24 mouse cellular contexts compared by ENCODE assay signal in the genomic region with DNA sequence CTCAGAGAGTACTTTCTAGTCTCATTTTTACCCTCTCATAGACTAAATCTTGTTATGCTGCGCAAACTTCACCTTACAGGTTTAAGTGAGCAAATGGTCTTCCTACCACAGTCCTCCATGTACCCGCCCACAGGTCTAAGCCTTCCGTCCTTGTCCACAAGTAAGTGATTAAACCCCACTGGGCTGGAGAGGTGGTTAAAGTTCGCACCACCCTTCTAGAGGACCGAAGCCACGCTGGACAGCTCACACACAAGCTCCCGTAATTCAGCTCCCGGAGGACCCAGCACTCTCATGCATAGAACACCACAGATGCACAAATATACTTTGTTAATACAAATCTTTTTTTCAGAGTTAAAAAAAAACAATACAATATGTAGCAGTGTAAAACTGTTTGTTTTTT. TPM values are rescaled to one million over a fixed set of nuclear protein-coding genes. Genes with fewer than 3 reads are reported as not detected.
A peak's percentile ranks its signal among the peaks of the same experiment; 100 is the strongest.
DNase-seq lines count a peak whose midpoint lies in the region; ATAC-seq and TF ChIP-seq lines count a peak whose summit lies in the region.
"Had no signal": no experiment of that assay in that cellular context is flagged by ENCODE, and none has a peak within 500 bp of the region (broad histone marks: within the 10 kb centered on the region; RNA-seq: fewer than 3 reads in every experiment).

No protein-coding gene starts in this region.

- peak; percentile 66 for DNase-seq in kidney, adult 2 months
- DNase-seq in kidney, postnatal 10 days: peak; percentile 19
- DNase-seq in kidney, adult 11 months: no peak
- DNase-seq in kidney, postnatal 25 days: peak; percentile 12 to 51
- DNase-seq in kidney, adult 18-20 months: no peak
- peak; percentile 28 for DNase-seq in yolk sac, embryonic 10.5 days (ENCODE audit: low spot score)
- DNase-seq in stomach, postnatal 0 days (ENCODE audit: low spot score): no peak
- DNase-seq: adrenal gland, adult 2 months; adrenal gland, postnatal 10 days; adrenal gland, postnatal 25 days; cerebellum, adult 11 months; cerebellum, adult 18-20 months; cerebellum, adult 8-10 months; cerebellum, adult 9-11 months; cerebellum, postnatal 14 days; cerebellum, postnatal 36 days; embryo, embryonic 11 days had no signal

- 0 out of 2 replicates have a peak, but pooled peaks cover 2% of the 10 kb centered on the region for H3K9me3 ChIP-seq in kidney, embryonic 14.5 days (ENCODE audit: control insufficient read depth, low read length)
- no peaks in the 10 kb centered on the region for H3K9me3 ChIP-seq in stomach, postnatal 0 days (ENCODE audit: control insufficient read depth, low read length)
- H3K9me3 ChIP-seq: embryonic facial prominence, embryonic 13.5 days; embryonic facial prominence, embryonic 15.5 days; forebrain, embryonic 10.5 days; forebrain, embryonic 12.5 days had no signal

- peaks cover 1% of the 10 kb centered on the region; the same call in 1 of the 2 replicates for H3K36me3 ChIP-seq in kidney, adult 2 months (ENCODE audit: control insufficient read depth, insufficient read depth, low read length)
- H3K36me3 ChIP-seq in kidney, embryonic 14.5 days (ENCODE audit: control insufficient read depth, insufficient read depth, low read length): peaks cover 46% of the 10 kb centered on the region
- peaks cover 8% of the 10 kb centered on the region for H3K36me3 ChIP-seq in stomach, postnatal 0 days (ENCODE audit: control insufficient read depth, insufficient read depth, low read length)

- no peaks in the 10 kb centered on the region for H3K4me1 ChIP-seq in kidney, adult 2 months (ENCODE audit: control insufficient read depth, insufficient read depth, low read length)
- no peaks in the 10 kb centered on the region for H3K4me1 ChIP-seq in kidney, embryonic 14.5 days (ENCODE audit: control insufficient read depth, insufficient read depth, low read length)
- no peaks in the 10 kb centered on the region for H3K4me1 ChIP-seq in stomach, postnatal 0 days (replicated peaks; ENCODE audit: control insufficient read depth, insufficient read depth)
- H3K4me1 ChIP-seq: embryonic facial prominence, embryonic 13.5 days; embryonic facial prominence, embryonic 15.5 days; forebrain, embryonic 10.5 days; forebrain, embryonic 12.5 days had no signal

- no peak overlapping the region for H3K27ac ChIP-seq in kidney, adult 2 months (ENCODE audit: insufficient read depth, low read depth, low read length)
- H3K27ac ChIP-seq in kidney, embryonic 14.5 days (ENCODE audit: low read depth, low read length): no peak overlapping the region
- H3K27ac ChIP-seq in stomach, postnatal 0 days (replicated peaks): no peak overlapping the region
- H3K27ac ChIP-seq: embryonic facial prominence, embryonic 13.5 days; embryonic facial prominence, embryonic 15.5 days; forebrain, embryonic 10.5 days; forebrain, embryonic 12.5 days had no signal

- no peaks in the 10 kb centered on the region for H3K27me3 ChIP-seq in kidney, adult 2 months (replicated peaks; ENCODE audit: control insufficient read depth, insufficient read depth, low read length)
- H3K27me3 ChIP-seq in kidney, embryonic 14.5 days (ENCODE audit: control insufficient read depth, insufficient read depth, low read length): no peaks in the 10 kb centered on the region
- no peaks in the 10 kb centered on the region for H3K27me3 ChIP-seq in stomach, postnatal 0 days (ENCODE audit: control insufficient read depth, insufficient read depth, low read length)
- H3K27me3 ChIP-seq: embryonic facial prominence, embryonic 13.5 days; embryonic facial prominence, embryonic 15.5 days; forebrain, embryonic 12.5 days had no signal

- H3K4me3 ChIP-seq in kidney, adult 2 months (ENCODE audit: insufficient read depth, low read depth, low read length): no peak overlapping the region
- H3K4me3 ChIP-seq in kidney, embryonic 14.5 days (ENCODE audit: low read length): no peak overlapping the region
- H3K4me3 ChIP-seq in stomach, postnatal 0 days (ENCODE audit: low read depth, low read length): no peak overlapping the region
- H3K4me3 ChIP-seq: embryonic facial prominence, embryonic 13.5 days; embryonic facial prominence, embryonic 15.5 days; erythroblast, embryonic 14.5 days; forebrain, embryonic 10.5 days; forebrain, embryonic 12.5 days had no signal

- H3K4me2 ChIP-seq in kidney, embryonic 14.5 days (replicated peaks; ENCODE audit: low read depth, low read length): no peak overlapping the region
- no peak overlapping the region for H3K4me2 ChIP-seq in stomach, postnatal 0 days (replicated peaks; ENCODE audit: low read depth)
- H3K4me2 ChIP-seq: embryonic facial prominence, embryonic 13.5 days; embryonic facial prominence, embryonic 15.5 days; forebrain, embryonic 12.5 days had no signal

- H3K9ac ChIP-seq in kidney, embryonic 14.5 days (ENCODE audit: low read depth, low read length): no peak overlapping the region
- no peak overlapping the region for H3K9ac ChIP-seq in stomach, postnatal 0 days (ENCODE audit: low read length)
- H3K9ac ChIP-seq: embryonic facial prominence, embryonic 13.5 days; embryonic facial prominence, embryonic 15.5 days; forebrain, embryonic 12.5 days had no signal

- no peak for ATAC-seq in kidney, embryonic 14.5 days (ENCODE audit: low FRiP score, low TSS enrichment)
- no peak for ATAC-seq in stomach, postnatal 0 days (ENCODE audit: low FRiP score, low TSS enrichment)
- ATAC-seq: forebrain, embryonic 14.5 days had no signal

- TF ChIP-seq CTCF in kidney, adult 2 months (conservative IDR thresholded peaks at IDR 0.05; ENCODE audit: insufficient read depth, insufficient read length, low read depth, low read length): no peak
- no peak for TF ChIP-seq CTCF in stomach, postnatal 0 days (IDR thresholded peaks at IDR 0.05; ENCODE audit: low read depth)

- no peak for TF ChIP-seq POLR2A in kidney, adult 2 months (IDR thresholded peaks at IDR 0.05; ENCODE audit: low read depth, low read length)

- WGBS in kidney, adult 2 months: 67% methylated on average over 8 of the region's 8 CpGs
- WGBS in kidney, embryonic 14.5 days: 93% methylated on average over 8 of the region's 8 CpGs
- 96% methylated on average over 8 of the region's 8 CpGs for WGBS in stomach, postnatal 0 days

- TF ChIP-seq EP300 in stomach, postnatal 0 days (optimal IDR thresholded peaks at IDR 0.05): no peak

RNA-seq across cellular contexts. Expression of a gene that starts 30.1 kb away (rescaled TPM):
- 3.2 and 3.9 TPM in 2 replicates for polyA plus RNA-seq in kidney, adult 2 months (2012; rRNA removed)
- polyA plus RNA-seq in kidney, embryonic 14.5 days (2014; fragmentation: Nextera tagmentation; extraction: Ambion mirVana): 9.3 and 9.8 TPM in 2 replicates
- polyA plus RNA-seq in stomach, postnatal 0 days (2015; fragmentation: Nextera tagmentation; extraction: Ambion mirVana): 3.4 and 3.7 TPM in 2 replicates

Comparison
In these comparisons a context has a peak if more than half of its experiments do, and no peak if none do; other contexts are left out.
1. DNase-seq: peak in kidney, adult 2 months (single experiment), kidney, postnatal 10 days (single experiment), kidney, postnatal 25 days (2 of 2) and yolk sac, embryonic 10.5 days (single experiment); none in kidney, adult 11 months (single experiment), kidney, adult 18-20 months (single experiment) and stomach, postnatal 0 days (single experiment).